Mouse (Mus musculus): ENCODE results near the gene Ccdc47.

Gene Ccdc47

GRCm38 (mm10) chr11:106159921-106160840, 56.0 kb downstream of the Ccdc47 start:
- DNase-seq, result peak; percentile 87

GRCm38 (mm10) chr11:106159216-106159920, 56.8 kb downstream of the Ccdc47 start:
- DNase-seq, result peak; percentile 44

GRCm38 (mm10) chr11:106158930-106159215, 57.3 kb downstream of the Ccdc47 start:
- DNase-seq, result no peak

GRCm38 (mm10) chr11:106158081-106158929, 57.8 kb downstream of the Ccdc47 start:
- peak; percentile 50 for DNase-seq

- DNase-seq, result no peak
These were observed 59.0 kb downstream of the Ccdc47 start for GRCm38 (mm10) chr11:106157154-106157553.

GRCm38 (mm10) chr11:106156257-106156656, 59.9 kb downstream of the Ccdc47 start:
- DNase-seq, result no peak

GRCm38 (mm10) chr11:106155761-106156160, 60.4 kb downstream of the Ccdc47 start:
- no peak for DNase-seq

GRCm38 (mm10) chr11:106154770-106155169, 61.4 kb downstream of the Ccdc47 start:
- no peak for DNase-seq

GRCm38 (mm10) chr11:106154091-106154490, 62.1 kb downstream of the Ccdc47 start:
- DNase-seq, result no peak

- no peak for DNase-seq
These were observed 64.0 kb downstream of the Ccdc47 start for GRCm38 (mm10) chr11:106152132-106152531.

- DNase-seq, result no peak
These were observed 64.9 kb downstream of the Ccdc47 start for GRCm38 (mm10) chr11:106151219-106151618.
